Mouse (Mus musculus): Measurements from ENCODE around the gene Crybg2.

DNA sequence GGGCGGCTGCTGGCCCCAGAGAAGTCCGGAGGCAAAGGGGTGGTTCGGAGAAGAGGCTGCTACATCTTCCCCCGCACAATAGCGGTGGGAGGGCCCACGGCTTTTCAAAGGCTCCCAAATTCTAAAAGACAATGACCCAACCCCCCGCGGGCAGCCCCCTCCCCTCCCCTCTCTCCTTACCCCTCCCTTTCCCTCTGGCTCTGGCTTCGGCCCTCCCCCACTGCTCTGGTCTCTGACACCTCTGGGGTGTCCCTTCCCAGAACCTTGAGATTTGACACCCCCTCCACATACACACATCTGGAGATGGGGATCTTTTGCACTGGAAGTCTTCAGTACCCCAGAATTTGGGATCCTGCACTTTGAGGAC, 41.9 kb upstream of the Crybg2 start, which contains the start of gene Lin28a:
- no peak for TF ChIP-seq CTCF (IDR thresholded peaks at IDR 0.05)
- TF ChIP-seq EP300 (IDR thresholded peaks at IDR 0.05) = no peak

Measured in lung, postnatal 0 days (tissue).